Mouse (Mus musculus) cerebellum, adult 18-20 months (tissue): ENCODE data around the gene Wdr24.

ENCODE experiments used
- DNase-seq, 2 experiments: peaks; one replicate each; pipeline ENCODE4 v3.0.0; 2021

Gene Wdr24

DNA sequence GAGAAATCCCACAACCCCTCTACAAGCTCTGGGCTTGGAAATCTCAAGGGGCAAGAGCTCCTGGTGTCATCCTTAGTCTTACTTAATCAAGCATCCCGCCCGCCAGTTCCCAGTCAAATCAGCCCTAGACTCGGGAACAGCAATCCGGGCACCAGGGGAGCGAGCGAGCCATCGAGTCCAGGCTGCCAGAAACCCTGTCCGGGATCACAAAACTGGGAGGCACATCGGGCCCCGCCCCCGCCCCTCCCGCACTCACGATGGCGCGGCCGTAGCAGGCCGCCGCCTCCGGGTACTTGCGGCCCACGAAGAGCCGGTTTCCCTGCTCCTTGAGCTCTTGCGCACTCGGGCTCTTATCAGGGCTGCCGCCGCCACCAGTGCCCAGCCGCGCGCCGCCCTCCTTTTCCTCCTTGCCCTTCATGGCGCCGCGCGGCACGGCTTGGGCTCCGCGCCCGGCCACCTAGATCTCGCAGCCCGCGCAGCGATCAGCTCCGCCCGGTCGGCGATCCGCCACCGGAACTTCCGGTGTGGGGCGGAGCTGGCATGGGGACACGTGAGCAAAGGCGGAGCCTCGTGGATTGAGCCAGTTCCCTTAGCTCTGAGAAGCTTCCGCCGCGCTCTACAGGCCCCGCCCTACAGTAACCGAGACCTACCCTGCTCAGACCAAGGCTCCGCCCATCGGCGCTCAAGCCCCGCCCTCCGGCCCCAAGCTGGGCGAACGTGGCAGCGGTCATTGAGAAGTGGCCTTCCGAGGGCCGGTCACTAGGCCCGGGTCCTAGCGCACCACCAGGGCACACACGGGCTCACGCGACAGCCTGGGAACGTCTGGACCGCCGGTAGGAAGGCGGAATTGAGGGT is 9.2 kb downstream of the Wdr24 start:
- DNase-seq, result peak; percentile 99

DNA sequence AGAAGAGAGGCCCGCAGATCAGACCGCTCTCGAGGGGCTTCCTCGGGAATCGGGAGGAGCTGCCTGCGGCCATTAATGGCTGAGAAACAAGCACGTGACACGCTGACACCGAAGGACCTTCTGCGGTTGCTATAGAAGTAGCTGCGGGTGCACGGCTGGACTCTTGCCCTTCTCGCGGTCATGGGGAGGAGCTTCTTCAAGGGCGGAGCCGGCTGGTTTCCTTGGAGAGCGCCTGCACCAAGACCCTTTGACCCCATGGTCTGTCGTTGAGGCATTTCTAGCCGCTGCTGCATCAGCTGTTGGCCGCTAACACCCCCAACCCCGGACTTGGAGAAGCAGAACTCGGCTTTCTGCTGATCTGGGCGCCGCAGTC is 9.8 kb downstream of the Wdr24 start, which contains the start of gene Stub1:
Gene Stub1, minus strand, starts transcription at position 114 of the 373 bp plus-strand sequence.
- peak; percentile 85 to 90 for DNase-seq

DNA sequence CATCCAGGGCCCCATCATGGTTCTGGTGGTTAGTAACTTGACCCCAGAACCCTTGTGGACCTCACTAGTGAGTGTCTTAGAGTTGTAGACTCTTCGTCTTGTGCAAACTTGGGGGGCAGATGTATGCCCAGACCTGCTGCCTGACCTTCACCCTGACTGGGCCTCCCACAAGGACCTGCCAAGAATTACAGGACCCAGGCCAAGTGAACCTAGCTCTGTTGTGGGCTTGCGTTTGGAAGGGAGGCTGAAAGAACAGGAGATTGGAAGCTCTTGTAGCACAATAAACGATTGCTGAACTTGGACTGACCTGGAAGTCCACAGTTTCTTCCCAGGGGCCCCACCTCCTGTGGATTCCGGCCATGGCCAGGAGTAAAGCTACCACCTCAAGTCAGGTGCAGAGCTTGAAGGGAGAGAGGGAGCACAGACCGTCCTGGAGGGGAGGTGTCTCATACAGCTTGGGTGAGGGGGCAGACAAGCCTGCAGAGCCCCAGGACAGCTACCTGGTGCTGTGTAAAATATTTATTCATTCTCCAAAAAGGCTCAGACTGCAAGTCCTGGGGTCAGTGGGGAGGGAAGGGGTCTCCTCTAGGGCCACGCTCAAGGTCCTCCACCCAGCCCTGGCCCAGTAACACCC is 10.7 kb downstream of the Wdr24 start:
- DNase-seq, result peak in 1 of 2 experiments; percentile 34

DNA sequence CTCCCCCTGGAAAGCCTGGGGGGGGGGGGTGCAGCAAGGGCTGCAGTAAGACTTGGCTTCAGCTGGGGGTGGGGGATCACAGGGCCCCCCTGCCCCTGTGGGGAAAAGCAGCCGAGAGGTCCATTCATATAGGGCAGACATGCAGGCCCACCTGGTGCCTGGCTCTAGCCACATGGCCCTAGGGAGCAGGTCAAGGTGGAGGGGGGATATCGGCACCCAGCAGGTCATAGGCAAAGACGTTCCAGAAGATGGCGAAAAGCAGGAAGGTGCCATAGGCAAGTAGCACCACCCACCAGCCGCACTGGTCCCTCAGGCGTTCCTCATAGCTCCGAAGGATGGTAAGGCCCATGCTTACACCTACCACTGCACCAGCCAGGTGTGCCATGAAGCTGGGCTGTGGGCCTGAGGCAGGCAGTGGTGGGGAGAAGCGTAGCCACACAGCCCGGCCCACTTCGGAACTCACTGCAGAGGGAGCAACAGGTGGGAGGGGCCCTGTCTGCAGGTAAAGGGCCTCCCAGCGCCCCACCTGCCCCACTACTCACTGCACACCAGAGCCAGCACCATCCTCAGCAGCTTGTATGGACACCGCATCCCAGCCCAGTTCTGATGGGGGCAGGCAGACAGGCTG is 11.3 kb downstream of the Wdr24 start:
- peak in 1 of 2 experiments; percentile 46 for DNase-seq

DNA sequence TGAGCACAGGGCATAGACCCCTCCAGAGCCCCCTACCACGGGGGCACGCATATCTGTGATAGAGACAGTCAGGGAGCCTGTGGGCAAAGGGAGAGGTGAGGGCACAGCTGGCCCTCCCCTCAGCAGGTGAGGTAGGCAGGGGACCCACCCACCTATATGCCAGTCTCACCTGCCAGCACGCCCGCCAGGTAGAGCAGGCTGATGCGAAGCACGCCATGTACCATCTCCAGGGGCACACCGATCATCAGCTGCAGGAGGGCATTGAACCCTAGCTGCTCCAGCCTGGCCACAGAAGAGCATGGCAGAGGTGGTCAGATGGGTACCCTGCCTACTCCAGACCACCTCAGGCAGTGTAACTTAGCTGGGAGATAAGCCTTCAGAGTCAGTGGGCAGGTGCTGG is 11.9 kb downstream of the Wdr24 start:
- DNase-seq, result peak in 1 of 2 experiments; percentile 25

DNA sequence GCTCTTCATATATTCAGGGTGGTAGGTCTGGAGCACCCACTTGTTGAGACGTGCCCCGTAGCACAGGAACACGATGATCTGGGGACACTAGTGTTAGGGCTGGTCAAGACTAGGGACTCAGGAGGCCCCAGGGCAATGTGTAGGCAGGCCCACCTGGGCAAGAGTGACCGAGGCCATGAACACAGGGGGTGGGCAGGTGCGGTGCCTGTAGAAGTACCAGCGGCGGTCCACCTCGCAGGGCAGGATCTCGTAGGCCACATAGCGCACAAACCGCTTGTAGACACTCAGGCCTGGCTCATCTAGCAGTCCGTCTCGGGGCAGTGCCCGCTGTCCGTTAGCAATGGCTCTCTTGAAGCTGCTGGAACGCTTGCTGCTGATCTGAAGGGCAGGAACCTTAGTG is 12.4 kb downstream of the Wdr24 start:
- DNase-seq, result peak in 1 of 2 experiments; percentile 42

DNA sequence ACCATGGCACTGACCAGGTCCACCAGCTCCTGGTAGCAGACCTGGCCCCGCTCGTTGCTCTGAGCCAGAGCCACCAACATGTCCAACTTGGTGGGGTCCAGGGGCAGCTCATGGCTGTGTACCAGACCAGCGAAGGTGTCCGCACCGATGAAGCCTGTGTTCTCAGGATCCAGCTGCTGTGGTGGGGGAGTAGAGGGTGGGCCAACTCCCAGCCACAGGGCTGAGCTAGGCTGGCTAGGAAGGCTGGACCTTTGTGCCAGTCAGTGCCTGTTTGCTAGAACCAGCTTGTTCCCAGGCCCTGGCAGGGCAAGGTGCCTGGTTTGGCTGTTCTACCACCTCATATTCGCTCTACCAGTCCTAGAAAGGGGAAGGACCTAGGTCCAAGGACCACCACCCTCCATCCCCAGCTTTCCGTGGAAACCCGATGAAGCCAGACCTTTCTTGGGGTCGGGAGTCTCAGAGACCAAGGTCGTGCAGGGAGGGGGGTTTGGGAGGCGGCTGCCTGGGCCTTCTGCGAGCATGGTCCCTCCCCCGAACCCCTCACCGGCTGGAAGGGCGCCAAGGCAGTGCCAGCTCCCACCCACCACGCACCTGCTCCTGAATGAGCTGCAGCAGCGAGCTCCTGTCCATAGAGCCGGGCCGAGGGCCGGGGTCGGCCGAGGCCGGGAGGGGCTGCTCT is 13.1 kb downstream of the Wdr24 start:
- DNase-seq, result no peak

DNA sequence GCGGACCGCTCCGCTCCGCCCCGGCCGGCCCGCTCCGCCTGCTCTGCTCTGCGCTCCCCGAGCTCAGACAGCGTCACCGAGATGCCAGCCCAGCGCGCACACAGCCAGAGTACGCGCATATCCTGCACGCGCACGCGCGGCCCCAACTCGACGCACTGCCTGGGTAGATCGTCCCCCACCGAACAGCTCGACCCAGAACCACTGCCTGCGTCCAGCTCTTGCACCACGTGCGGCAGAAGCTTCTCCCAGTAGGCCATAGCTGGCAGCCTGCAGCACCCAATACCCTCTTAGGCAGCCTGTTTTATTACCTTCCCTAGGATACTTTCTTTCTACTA is 13.6 kb downstream of the Wdr24 start, which contains the start of gene Rhbdl1:
Gene Rhbdl1, minus strand, starts transcription at position 220 of the 335 bp plus-strand sequence.
- peak; percentile 87 to 90 for DNase-seq

DNA sequence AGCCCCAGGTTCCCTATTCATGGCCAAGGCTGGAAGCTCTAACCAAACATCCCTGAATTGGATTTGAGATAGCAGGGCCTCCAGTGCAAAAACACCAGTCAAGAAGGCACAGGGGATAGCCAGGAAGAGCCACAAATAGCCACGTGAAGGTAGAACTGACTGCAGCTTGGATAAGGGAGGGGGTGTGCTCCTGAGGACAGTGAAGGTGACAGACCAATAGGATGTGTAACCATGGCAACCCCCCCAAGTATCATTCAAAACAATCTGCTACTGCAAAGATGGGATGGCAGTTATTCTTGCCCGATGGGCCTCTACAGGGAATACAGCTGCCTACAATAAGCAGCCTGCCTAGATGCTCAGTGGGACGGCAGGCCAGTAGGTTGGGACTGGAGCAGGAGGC is 14.1 kb downstream of the Wdr24 start:
- DNase-seq, result peak in 1 of 2 experiments; percentile 25

DNA sequence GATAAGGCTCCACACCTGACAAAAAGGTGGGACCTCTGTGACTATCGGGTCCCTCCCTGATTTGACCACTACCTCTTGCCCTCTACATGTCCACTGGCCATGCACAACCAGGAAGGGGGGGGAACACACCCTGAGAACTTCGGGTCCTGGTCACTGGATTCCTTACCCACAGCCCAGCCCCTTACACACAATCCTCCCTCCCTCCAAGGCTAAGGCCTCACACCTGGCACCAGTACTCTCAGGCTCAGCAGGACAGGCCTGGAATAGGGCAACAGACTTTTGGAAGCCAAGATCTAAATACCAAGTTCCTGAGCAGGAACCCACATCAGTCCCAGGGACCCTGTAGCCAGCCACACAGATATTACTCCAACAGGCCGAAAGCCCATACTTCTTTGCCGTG is 15.5 kb downstream of the Wdr24 start:
- DNase-seq, result no peak

DNA sequence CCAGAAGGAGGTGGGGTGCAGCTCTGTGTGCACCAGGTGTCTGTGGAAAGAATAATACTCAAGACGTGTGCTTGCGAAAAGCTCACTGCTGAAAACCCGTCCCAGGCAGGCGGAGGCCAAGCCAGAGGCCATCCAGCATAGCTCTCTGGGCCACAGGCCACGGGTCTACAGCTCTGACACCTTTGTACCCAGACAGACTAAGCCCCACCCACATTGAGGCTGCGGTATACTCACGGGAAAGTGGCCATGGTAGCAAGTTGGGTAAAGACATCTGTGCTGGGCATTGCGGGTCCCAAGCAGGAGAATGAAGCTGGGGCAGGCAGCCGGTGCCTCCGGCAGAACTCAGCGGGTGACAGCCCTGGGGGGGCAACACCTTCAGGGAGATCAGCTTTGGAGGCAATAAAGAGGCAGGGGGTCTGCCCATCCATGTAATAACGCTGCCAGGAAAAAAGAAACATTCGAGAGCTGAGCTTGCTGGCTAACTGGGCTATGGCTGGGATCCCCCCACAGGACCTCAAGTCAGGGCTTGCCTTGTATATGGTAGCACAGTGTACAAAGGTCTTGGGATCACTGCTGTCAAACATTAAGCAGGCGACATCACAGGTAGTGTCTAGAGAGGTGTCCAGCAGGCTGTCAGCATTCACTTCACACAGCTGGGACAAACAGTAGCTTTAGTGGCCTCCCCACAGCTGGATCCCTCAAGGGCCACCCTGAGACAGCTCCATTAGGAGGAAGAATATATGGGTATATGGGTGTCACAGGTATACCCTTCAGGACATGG is 16.2 kb downstream of the Wdr24 start:
- no peak for DNase-seq

DNA sequence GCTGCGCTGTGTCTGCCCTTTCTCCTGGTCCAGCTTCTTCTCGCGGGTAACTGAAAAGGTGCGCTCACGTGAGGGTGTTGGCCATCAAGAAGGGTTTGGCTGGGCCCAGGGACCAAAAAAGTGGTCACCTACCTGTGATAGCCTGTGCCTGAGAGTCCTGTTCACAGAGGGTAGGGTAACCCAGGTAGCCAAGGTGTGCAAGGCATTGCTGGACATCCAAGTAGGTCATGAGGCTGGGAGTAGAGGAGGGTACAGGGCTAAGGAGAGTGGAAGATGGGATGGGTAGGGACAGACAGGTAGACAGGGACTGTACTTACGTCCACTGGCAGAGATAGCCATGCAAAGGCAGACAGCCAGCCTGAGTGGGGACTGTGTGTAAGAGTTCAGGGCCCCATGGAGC is 17.1 kb downstream of the Wdr24 start:
- no peak for DNase-seq

DNA sequence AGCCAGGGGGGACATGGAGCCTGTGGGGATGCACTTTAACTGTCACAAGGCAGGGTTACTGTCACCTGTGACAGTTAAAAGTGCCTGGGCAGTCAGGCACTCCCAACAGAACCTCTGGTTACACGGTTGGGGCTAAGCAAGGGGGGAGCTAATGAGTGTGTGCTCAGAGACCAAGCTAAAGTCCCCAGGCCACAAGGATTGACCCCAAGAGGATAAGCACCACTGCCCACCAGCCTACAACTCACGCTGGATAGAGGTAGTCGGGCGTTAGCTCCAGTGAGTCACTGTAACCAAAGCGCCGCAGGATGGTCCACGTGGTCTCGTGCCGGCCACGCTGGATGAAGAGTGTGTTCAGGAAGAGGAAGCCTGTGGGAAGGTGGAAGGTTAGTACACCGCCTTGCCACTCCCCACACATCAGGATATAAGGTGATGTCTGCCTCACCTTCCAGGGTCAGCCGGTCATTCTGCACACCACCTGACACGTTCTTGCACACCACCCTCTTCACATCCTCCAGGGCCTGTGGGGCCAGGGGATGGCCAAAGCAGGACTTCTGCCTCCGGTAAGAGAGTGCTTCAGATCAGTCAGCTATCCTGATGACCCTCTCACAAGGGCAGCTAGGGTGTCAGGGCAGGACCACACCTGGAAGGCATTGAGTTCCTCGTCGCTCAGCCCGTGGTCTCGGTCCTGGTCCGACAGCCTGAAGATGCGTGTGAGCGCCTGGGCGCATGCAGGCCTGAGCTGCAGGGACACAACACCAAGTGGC is 17.9 kb downstream of the Wdr24 start, which contains the start of gene Gm20683:
Gene Gm20683, minus strand, starts transcription at position 647 of the 764 bp plus-strand sequence.
- no peak for DNase-seq

DNA sequence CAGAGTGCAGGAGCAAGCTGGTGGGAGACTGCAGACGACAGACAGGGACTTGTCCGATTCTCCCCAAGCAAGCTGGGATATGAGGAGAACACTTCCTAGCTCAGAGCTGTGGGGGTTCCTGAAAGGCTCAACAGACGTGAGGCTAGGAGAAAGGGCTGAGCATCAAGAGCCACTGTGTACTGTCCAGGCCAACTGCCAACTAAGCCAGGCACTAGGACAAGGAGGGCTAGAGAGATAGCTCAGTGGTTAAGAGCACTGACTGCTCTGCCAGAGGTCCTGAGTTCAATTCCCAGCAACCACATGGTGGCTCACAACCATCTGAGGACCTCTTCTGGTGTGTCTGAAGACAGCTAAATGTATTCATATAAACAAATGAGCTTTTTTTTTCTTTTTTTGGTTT is 19.1 kb downstream of the Wdr24 start:
- DNase-seq, result no peak

DNA sequence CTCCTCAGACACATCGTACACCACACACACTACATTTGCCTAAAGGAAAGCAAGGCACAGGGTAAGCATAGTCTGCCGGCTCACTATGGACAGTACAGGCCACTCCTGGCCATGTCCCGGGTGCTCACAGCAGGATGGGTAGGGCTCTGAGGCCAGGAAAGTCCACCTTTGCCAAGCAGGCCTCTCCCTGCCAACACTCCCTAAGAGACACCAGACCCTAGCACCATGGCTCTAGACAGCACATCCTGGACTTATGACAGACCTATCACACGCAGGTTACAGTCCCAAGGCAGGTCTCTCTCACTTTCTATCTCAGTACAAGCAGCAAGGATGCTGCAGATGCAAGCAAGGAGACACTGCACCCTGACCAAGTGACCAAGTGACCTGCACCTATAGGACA is 19.7 kb downstream of the Wdr24 start:
- no peak for DNase-seq

DNA sequence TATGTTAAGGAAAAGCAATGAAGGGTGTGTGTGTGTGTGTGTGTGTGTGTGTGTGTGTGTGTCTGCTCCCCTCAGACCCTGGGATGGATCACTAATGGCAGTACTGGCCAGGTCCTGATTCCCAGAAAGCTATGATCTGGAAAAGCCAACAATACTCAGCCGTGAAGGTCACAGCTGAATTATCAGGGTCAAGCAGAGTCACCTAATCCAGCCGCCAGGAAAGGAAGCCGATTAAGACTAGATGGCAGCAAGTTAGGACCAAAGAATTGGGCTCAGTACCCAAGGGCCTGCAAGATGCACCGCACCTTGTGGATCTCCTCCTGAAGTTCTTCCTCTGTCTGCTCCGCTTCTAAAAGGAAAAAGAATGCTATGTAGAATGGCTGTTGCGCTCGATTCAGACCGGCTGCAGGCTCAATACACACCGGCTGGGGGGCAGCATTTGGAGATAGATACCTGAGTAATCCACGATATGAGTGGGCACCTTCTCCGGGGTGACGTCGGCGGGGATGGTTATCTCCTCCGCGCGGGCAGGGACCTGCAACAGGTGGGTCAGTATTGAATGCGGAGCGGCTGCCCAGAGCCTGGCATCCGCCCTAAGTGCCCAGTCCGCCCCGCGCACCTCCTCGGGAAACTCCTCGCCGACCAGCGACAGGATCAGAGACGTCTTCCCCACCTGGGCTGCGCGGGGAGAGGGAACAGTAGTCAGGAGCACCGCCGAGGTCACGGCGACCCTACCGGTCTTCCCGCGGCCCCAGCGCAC is 20.4 kb downstream of the Wdr24 start:
- DNase-seq, result peak in 1 of 2 experiments; percentile 50

DNA sequence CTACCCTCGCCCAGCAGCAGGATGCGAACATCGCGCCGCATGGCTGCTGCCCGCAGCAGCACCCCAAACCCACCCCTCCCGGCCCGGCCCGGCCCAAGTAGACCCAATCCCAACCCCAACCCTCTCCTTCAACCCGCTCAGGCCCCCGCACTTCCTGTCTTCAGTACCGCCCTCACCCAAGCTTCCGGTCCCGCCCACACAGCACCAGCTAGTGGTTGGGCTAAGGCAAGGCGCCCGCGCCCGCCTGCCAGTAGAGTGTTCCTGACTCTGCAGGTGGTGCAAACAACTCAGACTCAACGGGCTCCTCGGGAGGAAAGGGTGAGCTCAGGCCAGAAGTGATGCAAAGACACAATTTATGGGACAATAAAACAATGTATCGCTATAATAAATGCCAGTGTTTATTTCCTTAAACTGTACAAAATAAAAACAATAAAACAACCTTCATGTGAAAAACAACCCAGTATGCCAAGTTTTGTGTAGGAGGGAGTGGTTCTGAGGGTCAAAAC is 21.0 kb downstream of the Wdr24 start, which contains the start of gene Rhot2:
Gene Rhot2, minus strand, starts transcription at position 456 of the 506 bp plus-strand sequence.
- DNase-seq, result peak; percentile 93 to 98

DNA sequence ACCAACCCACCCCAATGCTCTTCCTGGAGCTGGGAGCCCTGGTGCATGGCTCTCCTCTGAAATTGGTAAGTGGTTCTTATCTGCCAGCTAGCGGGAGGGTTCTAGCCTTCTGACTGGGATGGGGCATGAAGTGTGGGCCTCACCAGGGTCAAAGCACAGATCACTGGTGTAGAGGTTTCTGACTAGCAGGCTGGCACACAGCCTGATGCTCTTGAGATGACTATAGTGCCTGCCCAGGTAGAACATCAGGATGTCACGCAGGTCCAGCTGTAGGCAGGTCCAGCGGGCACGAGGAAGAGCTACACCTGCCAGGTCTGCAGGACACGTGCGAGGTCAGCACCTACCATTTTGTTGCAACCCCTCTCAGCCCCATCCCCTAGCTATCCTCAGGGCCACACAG is 36.8 kb downstream of the Wdr24 start:
- no peak for DNase-seq

DNA sequence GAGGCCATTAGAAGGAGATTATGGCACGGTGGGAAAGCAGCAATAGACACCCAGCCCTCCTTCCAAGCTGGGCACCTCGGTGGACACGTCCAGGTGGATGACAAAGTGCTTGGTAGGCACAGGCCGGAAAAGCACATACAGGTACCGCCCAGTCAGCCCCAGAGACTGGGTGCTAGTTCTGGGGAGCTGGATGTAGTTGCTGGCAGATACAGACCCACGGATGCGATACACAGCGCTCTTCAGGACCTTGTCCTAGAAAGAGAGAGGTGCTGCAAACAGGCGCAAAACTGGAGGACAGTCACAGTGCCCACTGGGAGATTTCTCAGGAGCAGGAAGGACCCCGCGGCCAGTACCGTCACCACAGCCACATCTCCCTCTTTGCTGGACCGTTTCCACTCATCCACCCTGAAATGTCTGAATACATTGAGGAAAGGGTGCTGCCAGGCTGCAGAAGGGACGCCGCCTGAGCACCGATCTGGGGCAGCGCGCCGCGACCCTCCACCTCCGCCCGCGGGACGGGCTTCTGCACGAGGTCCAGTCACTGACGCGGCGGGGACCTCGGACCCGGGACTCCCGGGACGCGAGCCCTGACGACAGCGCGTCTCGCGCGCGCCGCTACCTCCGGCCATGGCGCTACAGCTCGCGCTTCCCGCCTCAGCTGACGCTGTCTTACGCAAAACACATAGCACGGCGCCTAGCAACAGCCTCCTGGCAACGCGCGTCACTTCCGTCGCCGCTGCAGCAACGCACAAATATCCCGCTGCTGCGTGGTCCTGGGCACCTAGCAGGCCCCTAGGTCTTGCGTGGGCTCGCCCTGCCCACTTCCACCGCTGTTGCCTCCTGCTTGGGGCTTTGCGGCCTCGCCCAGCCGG is 37.6 kb downstream of the Wdr24 start, which contains the start of gene Wdr90:
Gene Wdr90, minus strand, starts transcription at position 670 of the 872 bp plus-strand sequence.
- peak; percentile 92 to 93 for DNase-seq
